Mouse (Mus musculus) thymus, postnatal 10 days (tissue): ENCODE results near the gene Rgl1.

ENCODE experiments used
- DNase-seq, 2 experiments: peaks; one replicate each; pipeline ENCODE4 v3.0.0; 2021; ENCODE audit warnings: low spot score in 2 of 2

Rgl1 gene

GRCm38 (mm10) chr1:152511237-152511636 lies 254.9 kb downstream of the Rgl1 start:
- DNase-seq = peak in 1 of 2 experiments; percentile 44

- DNase-seq = no peak
These were observed 257.5 kb downstream of the Rgl1 start for GRCm38 (mm10) chr1:152508481-152509220.

GRCm38 (mm10) chr1:152506726-152507125 lies 259.4 kb downstream of the Rgl1 start:
- no peak for DNase-seq

- no peak for DNase-seq
These were observed 260.0 kb downstream of the Rgl1 start for GRCm38 (mm10) chr1:152506175-152506574.

GRCm38 (mm10) chr1:152499802-152500201 lies 266.3 kb downstream of the Rgl1 start:
- no peak for DNase-seq

GRCm38 (mm10) chr1:152497581-152497980 lies 268.6 kb downstream of the Rgl1 start:
- no peak for DNase-seq

GRCm38 (mm10) chr1:152496831-152497230 lies 269.3 kb downstream of the Rgl1 start:
- no peak for DNase-seq

- DNase-seq = no peak
These were observed 273.9 kb downstream of the Rgl1 start for GRCm38 (mm10) chr1:152492258-152492657.

- no peak for DNase-seq
These were observed 275.3 kb downstream of the Rgl1 start for GRCm38 (mm10) chr1:152490842-152491241.

GRCm38 (mm10) chr1:152476126-152476525 lies 290.0 kb downstream of the Rgl1 start:
- no peak for DNase-seq

- DNase-seq = no peak
These were observed 297.7 kb downstream of the Rgl1 start for GRCm38 (mm10) chr1:152468443-152468842.
